Mouse (Mus musculus) CH12.LX (cell line): ENCODE measurements around the gene Wdr81. TPM values are rescaled to one million over a fixed set of nuclear protein-coding genes. Genes with fewer than 3 reads are reported as not detected.

Source experiments
- DNase-seq: peaks from one replicate; pipeline ENCODE4 v3.0.0-alpha.2; 2013; ENCODE audit errors: extremely low read depth
- H3K27ac ChIP-seq: 2 replicates; pipeline ENCODE4 v1.5.1; 2012; ENCODE audit warnings: low read depth, mild to moderate bottlenecking, control low read depth, moderate library complexity; ENCODE audit not compliant: insufficient read depth
- H3K27me3 ChIP-seq: replicated peaks from 2 replicates; pipeline ENCODE3; 2012; ENCODE audit warnings: inconsistent platforms
- H3K36me3 ChIP-seq, 2 experiments: replicated peaks in 1 of 2; 2 replicates each; pipeline versions ENCODE3 to v1.6.1; 2012; ENCODE audit warnings: inconsistent platforms in 1 of 2, low read length in 1 of 2, mild to moderate bottlenecking in 1 of 2, mixed read lengths in 1 of 2, moderate library complexity in 1 of 2; ENCODE audit not compliant: control insufficient read depth in 1 of 2, insufficient read depth in 1 of 2
- H3K4me1 ChIP-seq, 2 experiments: 2 replicates each; pipeline ENCODE4 v1.6.1; 2012; ENCODE audit warnings: inconsistent platforms in 1 of 2, moderate library complexity in 1 of 2; ENCODE audit not compliant: insufficient read depth in 2 of 2, control insufficient read depth in 1 of 2
- H3K4me2 ChIP-seq: 2 replicates; pipeline ENCODE4 v1.6.1; 2012; ENCODE audit warnings: low read depth, mild to moderate bottlenecking, control low read depth; ENCODE audit not compliant: poor library complexity, insufficient read depth, severe bottlenecking
- H3K4me3 ChIP-seq, 3 experiments: fragments of 150-350 bp in 1 of 3; sonication (generic) in 1 of 3; replicated peaks in 1 of 3; 2 replicates each; pipeline versions ENCODE3 to v1.5.1; 2011 to 2012; ENCODE audit warnings: low read depth in 2 of 3, low read length in 2 of 3, mild to moderate bottlenecking in 2 of 3, moderate library complexity in 2 of 3, control low read depth in 1 of 3, improper control_type of control experiment in 1 of 3, inconsistent platforms in 1 of 3, mixed read lengths in 1 of 3; ENCODE audit not compliant: poor library complexity in 1 of 3
- H3K79me2 ChIP-seq: replicated peaks from 2 replicates; pipeline ENCODE4 v1.6.1; 2012; ENCODE audit warnings: mild to moderate bottlenecking, moderate library complexity; ENCODE audit not compliant: control insufficient read depth, poor library complexity, insufficient read depth, severe bottlenecking; ENCODE audit errors: extremely low read depth
- H3K9ac ChIP-seq: 2 replicates; pipeline ENCODE4 v1.6.1; 2012; ENCODE audit warnings: low read depth, mild to moderate bottlenecking, control low read depth, moderate library complexity; ENCODE audit not compliant: insufficient read depth
- H3K9me3 ChIP-seq: replicated peaks from 2 replicates; pipeline ENCODE3; 2012; ENCODE audit warnings: low read length, inconsistent platforms, mixed read lengths
- BHLHE40 ChIP-seq: IDR thresholded peaks from 2 replicates; pipeline ENCODE4 v1.6.1; 2011; ENCODE audit warnings: mild to moderate bottlenecking, low read depth, low read length, improper control_type of control experiment
- CHD1 ChIP-seq: IDR thresholded peaks from 2 replicates; pipeline ENCODE4 v1.6.1; 2012; ENCODE audit warnings: low read depth, low read length, improper control_type of control experiment, inconsistent platforms
- CHD2 ChIP-seq: IDR thresholded peaks from 2 replicates; pipeline ENCODE4 v1.6.1; 2011; ENCODE audit warnings: low read length, improper control_type of control experiment
- CTCF ChIP-seq, 2 experiments: IDR thresholded peaks in 1 of 2; conservative IDR thresholded peaks in 1 of 2; 2 replicates each; pipeline ENCODE4 v1.5.1; 2011 to 2012; ENCODE audit warnings: low read depth in 2 of 2, low read length in 2 of 2, improper control_type of control experiment in 1 of 2, inconsistent platforms in 1 of 2, mild to moderate bottlenecking in 1 of 2, moderate library complexity in 1 of 2
- E2F4 ChIP-seq: IDR thresholded peaks from 2 replicates; pipeline ENCODE4 v1.6.1; 2011; ENCODE audit warnings: low read depth, low read length, improper control_type of control experiment; ENCODE audit not compliant: insufficient replicate concordance
- ELF1 ChIP-seq: IDR thresholded peaks from 2 replicates; pipeline ENCODE4 v1.6.1; 2014; ENCODE audit warnings: low read depth, mild to moderate bottlenecking, inconsistent platforms, low read length, improper control_type of control experiment
- EP300 ChIP-seq: IDR thresholded peaks from 2 replicates; pipeline ENCODE4 v1.6.1; 2011; ENCODE audit warnings: low read length, improper control_type of control experiment
- ETS1 ChIP-seq: conservative IDR thresholded peaks from 2 replicates; pipeline ENCODE4 v1.6.1; 2012; ENCODE audit warnings: low read depth, mild to moderate bottlenecking, inconsistent platforms, low read length, improper control_type of control experiment, moderate library complexity
- GABPA ChIP-seq: IDR thresholded peaks from 2 replicates; pipeline ENCODE4 v1.6.1; 2012; ENCODE audit warnings: low read depth, low read length, improper control_type of control experiment, inconsistent platforms; ENCODE audit not compliant: insufficient replicate concordance
- HCFC1 ChIP-seq: IDR thresholded peaks from 2 replicates; pipeline ENCODE4 v1.6.1; 2012; ENCODE audit warnings: low read depth, mild to moderate bottlenecking, inconsistent platforms, low read length, improper control_type of control experiment
- IRF4 ChIP-seq: IDR thresholded peaks from 2 replicates; pipeline ENCODE4 v1.6.1; 2014; ENCODE audit warnings: low read depth, mild to moderate bottlenecking, inconsistent platforms, low read length, improper control_type of control experiment
- JUN ChIP-seq: IDR thresholded peaks from 2 replicates; pipeline ENCODE4 v1.6.1; 2011; ENCODE audit warnings: low read depth, mild to moderate bottlenecking, low read length, improper control_type of control experiment, moderate library complexity; ENCODE audit not compliant: insufficient read depth
- JUND ChIP-seq: conservative IDR thresholded peaks from 2 replicates; pipeline ENCODE4 v1.6.1; 2011; ENCODE audit warnings: low read depth, low read length, improper control_type of control experiment
- KAT2A ChIP-seq: IDR thresholded peaks from 2 replicates; pipeline ENCODE4 v1.6.1; 2012; ENCODE audit warnings: low read length, improper control_type of control experiment, inconsistent platforms; ENCODE audit not compliant: insufficient replicate concordance
- MAFK ChIP-seq: IDR thresholded peaks from 2 replicates; pipeline ENCODE4 v1.6.1; 2011; ENCODE audit warnings: low read length, improper control_type of control experiment; ENCODE audit not compliant: insufficient replicate concordance
- MAX ChIP-seq: IDR thresholded peaks from 2 replicates; pipeline ENCODE4 v1.6.1; 2011; ENCODE audit warnings: low read length, improper control_type of control experiment
- MAZ ChIP-seq: IDR thresholded peaks from 2 replicates; pipeline ENCODE4 v1.6.1; 2012; ENCODE audit warnings: low read depth, mild to moderate bottlenecking, inconsistent platforms, low read length, improper control_type of control experiment, moderate library complexity
- MEF2A ChIP-seq: IDR thresholded peaks from 2 replicates; pipeline ENCODE4 v1.6.1; 2014; ENCODE audit warnings: low read depth, mild to moderate bottlenecking, inconsistent platforms, low read length, improper control_type of control experiment, borderline replicate concordance
- MXI1 ChIP-seq: IDR thresholded peaks from 2 replicates; pipeline ENCODE4 v1.6.1; 2011; ENCODE audit warnings: mild to moderate bottlenecking, low read depth, low read length, improper control_type of control experiment
- MYC ChIP-seq: IDR thresholded peaks from 2 replicates; pipeline ENCODE4 v1.6.1; 2011; ENCODE audit warnings: low read depth, mild to moderate bottlenecking, improper control_type of control experiment, low read length
- NELFE ChIP-seq: IDR thresholded peaks from 2 replicates; pipeline ENCODE4 v1.6.1; 2011; ENCODE audit warnings: low read depth, low read length, improper control_type of control experiment
- NRF1 ChIP-seq: IDR thresholded peaks from 2 replicates; pipeline ENCODE4 v1.6.1; 2014; ENCODE audit warnings: low read depth, mild to moderate bottlenecking, inconsistent platforms, low read length, improper control_type of control experiment, moderate library complexity
- PAX5 ChIP-seq: IDR thresholded peaks from 2 replicates; pipeline ENCODE4 v1.6.1; 2012; ENCODE audit warnings: low read length, inconsistent platforms, mixed read lengths
- POLR2A ChIP-seq: IDR thresholded peaks from 2 replicates; pipeline ENCODE4 v1.6.1; 2011; ENCODE audit warnings: low read depth, mild to moderate bottlenecking, improper control_type of control experiment, low read length
- POLR2AphosphoS2 ChIP-seq: IDR thresholded peaks from 2 replicates; pipeline ENCODE4 v1.6.1; 2011; ENCODE audit warnings: low read depth, low read length, improper control_type of control experiment
- RAD21 ChIP-seq: IDR thresholded peaks from 2 replicates; pipeline ENCODE4 v1.6.1; 2011; ENCODE audit warnings: low read depth, mild to moderate bottlenecking, low read length, improper control_type of control experiment, moderate library complexity
- RCOR1 ChIP-seq: conservative IDR thresholded peaks from 2 replicates; pipeline ENCODE4 v1.6.1; 2012; ENCODE audit warnings: low read depth, mild to moderate bottlenecking, inconsistent platforms, low read length, improper control_type of control experiment
- SIN3A ChIP-seq: IDR thresholded peaks from 2 replicates; pipeline ENCODE4 v1.6.1; 2012; ENCODE audit warnings: low read length, improper control_type of control experiment, inconsistent platforms
- SMC3 ChIP-seq: IDR thresholded peaks from 2 replicates; pipeline ENCODE4 v1.6.1; 2011; ENCODE audit warnings: low read depth, low read length, improper control_type of control experiment
- TBP ChIP-seq: conservative IDR thresholded peaks from 2 replicates; pipeline ENCODE4 v1.6.1; 2011; ENCODE audit warnings: low read depth, low read length, improper control_type of control experiment
- TCF12 ChIP-seq: IDR thresholded peaks from 2 replicates; pipeline ENCODE4 v1.6.1; 2014; ENCODE audit warnings: low read depth, mild to moderate bottlenecking, inconsistent platforms, low read length, improper control_type of control experiment
- UBTF ChIP-seq: IDR thresholded peaks from 2 replicates; pipeline ENCODE4 v1.6.1; 2012; ENCODE audit warnings: low read depth, mild to moderate bottlenecking, inconsistent platforms, low read length, improper control_type of control experiment, moderate library complexity
- USF1 ChIP-seq: IDR thresholded peaks from 2 replicates; pipeline ENCODE4 v1.6.1; 2014; ENCODE audit warnings: low read depth, mild to moderate bottlenecking, inconsistent platforms, low read length, improper control_type of control experiment
- USF2 ChIP-seq: conservative IDR thresholded peaks from 2 replicates; pipeline ENCODE4 v1.6.1; 2011; ENCODE audit warnings: low read depth, low read length, improper control_type of control experiment
- ZC3H11A ChIP-seq: IDR thresholded peaks from 2 replicates; pipeline ENCODE4 v1.6.1; 2012; ENCODE audit warnings: low read depth, mild to moderate bottlenecking, inconsistent platforms, low read length, improper control_type of control experiment
- ZKSCAN1 ChIP-seq: IDR thresholded peaks from 2 replicates; pipeline ENCODE4 v1.6.1; 2012; ENCODE audit warnings: low read depth, inconsistent platforms, low read length, improper control_type of control experiment, borderline replicate concordance
- ZMIZ1 ChIP-seq: IDR thresholded peaks from 2 replicates; pipeline ENCODE4 v1.6.1; 2012; ENCODE audit warnings: low read depth, mild to moderate bottlenecking, inconsistent platforms, low read length, improper control_type of control experiment
- ZNF384 ChIP-seq: IDR thresholded peaks from 2 replicates; pipeline ENCODE4 v1.6.1; 2012; ENCODE audit warnings: low read depth, low read length, improper control_type of control experiment, inconsistent platforms
- dilution Hi-C: fragments of 300-500 bp; cut with MboI; formaldehyde crosslinking; loops from 2 replicates; pipeline ENCODE4 v1.14.3; 2020; ENCODE audit warnings: low sequenced_read_pairs; ENCODE audit not compliant: extremely low pct_unique_long_range_greater_than_20kb, extremely low pct_ligation_motif_present
- in situ Hi-C: fragments of 300-500 bp; cut with MboI; formaldehyde crosslinking; loops from 3 replicates; pipeline ENCODE4 v1.14.3; 2019; ENCODE audit warnings: low sequenced_read_pairs, low pct_ligation_motif_present, low pct_unique_long_range_greater_than_20kb, mixed read lengths
- polyA plus RNA-seq: library from polyadenylated mRNA; unstranded; fragments of >175 nt; gene quantifications from 2 replicates; pipeline ENCODE4 v1.2.1, GENCODE M21; 2012; ENCODE audit warnings: low read depth; ENCODE audit not compliant: insufficient read length
- total RNA-seq, 2 experiments: library from RNA; depleted of rRNA; stranded (reverse); fragments of 300-350 nt in 1 of 2; fragments of >200 nt in 1 of 2; gene quantifications; 2 replicates each; pipeline ENCODE4 v1.2.3; 2012 to 2014

Gene Wdr81
- total and polyA plus RNA-seq, 3 experiments = 3.1 to 16.3 (median 13.7) TPM

- H3K4me2 ChIP-seq = peak overlapping the region; percentile 97
- peaks cover 32 to 78% of the 10 kb centered on the region in 2 experiments for H3K4me1 ChIP-seq
- no peaks in the 10 kb centered on the region for H3K27me3 ChIP-seq
- peak; percentile 100 for DNase-seq
- H3K9ac ChIP-seq = peak overlapping the region; percentile 100
- peak overlapping the region; percentile 98 for H3K27ac ChIP-seq
- peaks cover 10% of the 10 kb centered on the region; the same call in 1 of the 2 replicates for H3K79me2 ChIP-seq
- dilution Hi-C loops (no loop called here), in situ Hi-C loops (no loop called here)
- TF ChIP-seq CHD2 = peak; percentile 94
- TF ChIP-seq RCOR1 = peak; percentile 84
- TF ChIP-seq BHLHE40 = peak; percentile 84
- peak; percentile 54 for TF ChIP-seq MAX
- peak; percentile 44 for TF ChIP-seq POLR2A
- peak; percentile 38; the same call in 1 of the 2 replicates for TF ChIP-seq MYC
- peak; percentile 57; the same call in 1 of the 2 replicates for TF ChIP-seq E2F4
- TF ChIP-seq NRF1 = peak; percentile 55; the same call in 1 of the 2 replicates
- TF ChIP-seq USF2 = no peak
- TF ChIP-seq TBP = peak; percentile 76
- TF ChIP-seq JUN = peak; percentile 47; the same call in 1 of the 2 replicates
- TF ChIP-seq GABPA = peak; percentile 48
- TF ChIP-seq JUND = peak; percentile 31; the same call in 1 of the 2 replicates
- TF ChIP-seq MAZ = peak; percentile 84
- no peak; the same call in 1 of the 2 replicates for TF ChIP-seq ZNF384
- peak; percentile 99 for TF ChIP-seq MAFK
- no peak for TF ChIP-seq ZC3H11A
- TF ChIP-seq KAT2A = peak; percentile 78; the same call in 1 of the 2 replicates
- 0 out of 2 replicates have a peak, but pooled peaks have one; percentile 0 for TF ChIP-seq UBTF
- peak; percentile 82 for TF ChIP-seq MXI1
- TF ChIP-seq SMC3 = peak; percentile 15; the same call in 1 of the 2 replicates
- peak; percentile 76; the same call in 1 of the 2 replicates for TF ChIP-seq ZMIZ1
- peak; percentile 67 for TF ChIP-seq HCFC1
- peak; percentile 89 for TF ChIP-seq EP300
- TF ChIP-seq IRF4 = peak; percentile 77
- peak; percentile 100 for TF ChIP-seq ETS1
- no peak for TF ChIP-seq USF1
- TF ChIP-seq CHD1 = 0 out of 2 replicates have a peak, but pooled peaks have one; percentile 76
- peak; percentile 79 for TF ChIP-seq ELF1
- peak; percentile 89 for TF ChIP-seq MEF2A
- no peak for TF ChIP-seq CTCF (conservative IDR thresholded peaks at IDR 0.05 in 1 of 2, IDR thresholded peaks at IDR 0.05 in 1 of 2; ENCODE audit: low read depth in 2 of 2, low read length in 2 of 2)
- TF ChIP-seq POLR2AphosphoS2 = peak; percentile 95
- peak; percentile 53 for TF ChIP-seq NELFE
- peak; percentile 99 for TF ChIP-seq SIN3A
- TF ChIP-seq PAX5 = no peak
- no peak for TF ChIP-seq ZKSCAN1
- no peak; the same call in 1 of the 2 replicates for TF ChIP-seq RAD21
- TF ChIP-seq TCF12 = peak; percentile 85
- H3K9me3 ChIP-seq = peaks cover 3% of the 10 kb centered on the region
- H3K36me3 ChIP-seq = peaks cover 14 to 18% of the 10 kb centered on the region in 2 experiments
- H3K4me3 ChIP-seq = peak overlapping the region; percentile 35 to 83 (median 63)
Observed at GRCm38 (mm10) chr11:75460103-75460843, 5.8 kb upstream of the Wdr81 start.
